Mouse (Mus musculus) intestine, embryonic 15.5 days (tissue): ENCODE results near the gene Cbln1. TPM values are rescaled to one million over a fixed set of nuclear protein-coding genes. Genes with fewer than 3 reads are reported as not detected.

Source experiments
- ATAC-seq: fragments of 200-750 bp; cut with Nextera tagmentation; 2 replicates; pipeline ENCODE4 v1.8.0; 2017; ENCODE audit warnings: moderate TSS enrichment, moderate library complexity
- H3K27ac ChIP-seq: fragments of 300-500 bp; sonication (generic); 2 replicates; pipeline ENCODE4 v1.5.1; 2015; ENCODE audit warnings: mild to moderate bottlenecking, inconsistent platforms
- H3K27me3 ChIP-seq: fragments of 300-500 bp; sonication (generic); replicated peaks from 2 replicates; pipeline ENCODE4 v1.6.1; 2015; ENCODE audit warnings: inconsistent platforms
- H3K36me3 ChIP-seq: fragments of 300-500 bp; sonication (generic); 2 replicates; pipeline ENCODE4 v1.6.1; 2015; ENCODE audit warnings: inconsistent platforms
- H3K4me1 ChIP-seq: fragments of 300-500 bp; sonication (generic); replicated peaks from 2 replicates; pipeline ENCODE4 v1.6.1; 2015; ENCODE audit warnings: inconsistent platforms
- H3K4me2 ChIP-seq: fragments of 300-500 bp; sonication (generic); replicated peaks from 2 replicates; pipeline ENCODE4 v1.6.1; 2015; ENCODE audit warnings: mild to moderate bottlenecking, inconsistent platforms
- H3K4me3 ChIP-seq: fragments of 300-500 bp; sonication (generic); replicated peaks from 2 replicates; pipeline ENCODE4 v1.5.1; 2015; ENCODE audit warnings: inconsistent platforms
- H3K9ac ChIP-seq: fragments of 300-500 bp; sonication (generic); 2 replicates; pipeline ENCODE4 v1.6.1; 2015; ENCODE audit warnings: inconsistent platforms
- H3K9me3 ChIP-seq: fragments of 300-500 bp; sonication (generic); 2 replicates; pipeline ENCODE4 v1.6.1; 2016; ENCODE audit warnings: inconsistent platforms
- WGBS: fragments of 180-500 bp; shearing (Covaris S2); methylation state at CpG from one replicate; pipeline ENCODE4 v1.1.7; 2015; 5-methylcytosine and 5-hydroxymethylcytosine counted together
- polyA plus RNA-seq: library from polyadenylated mRNA; unstranded; fragments of >200 nt; fragmentation: Nextera tagmentation; extraction: Ambion mirVana; gene quantifications from 2 replicates; pipeline ENCODE4 v1.2.1, GENCODE M21; 2015

Cbln1 gene
- polyA plus RNA-seq, 1 experiment from 2014 or later: 0.23 TPM

- Histone ChIP-seq H3K9me3 (no peaks in the 10 kb centered on the region), H3K27me3 (peaks cover 7% of the 10 kb centered on the region; the same call in 1 of the 2 replicates), H3K9ac (no peak overlapping the region), H3K4me2 (no peak overlapping the region), H3K27ac (no peak overlapping the region), H3K4me3 (no peak overlapping the region), H3K4me1 (no peaks in the 10 kb centered on the region), H3K36me3 (no peaks in the 10 kb centered on the region)
- WGBS: 62% methylated on average over 1 of the region's 1 CpGs
- ATAC-seq: no peak
Observed at GRCm38 (mm10) chr8:87481396-87481795, 9.0 kb upstream of the Cbln1 start.

GRCm38 (mm10) chr8:87478221-87478620 lies 5.8 kb upstream of the Cbln1 start:
- H3K4me2 ChIP-seq: no peak overlapping the region
- WGBS: 49% methylated on average over 3 of the region's 3 CpGs
- H3K36me3 ChIP-seq: no peaks in the 10 kb centered on the region
- no peak overlapping the region for H3K4me3 ChIP-seq
- peaks cover 3% of the 10 kb centered on the region for H3K4me1 ChIP-seq
- no peaks in the 10 kb centered on the region for H3K9me3 ChIP-seq
- H3K27ac ChIP-seq: no peak overlapping the region
- no peak overlapping the region for H3K9ac ChIP-seq
- peaks cover 30% of the 10 kb centered on the region for H3K27me3 ChIP-seq
- no peak for ATAC-seq

GRCm38 (mm10) chr8:87477102-87477645 lies 4.8 kb upstream of the Cbln1 start:
- Histone ChIP-seq H3K4me2 (no peak overlapping the region), H3K27me3 (peaks cover 40% of the 10 kb centered on the region), H3K9me3 (no peaks in the 10 kb centered on the region), H3K4me1 (peaks cover 11% of the 10 kb centered on the region), H3K4me3 (no peak overlapping the region), H3K36me3 (no peaks in the 10 kb centered on the region), H3K27ac (no peak overlapping the region), H3K9ac (no peak overlapping the region)
- ATAC-seq: no peak
- WGBS: 52% methylated on average over 3 of the region's 3 CpGs

GRCm38 (mm10) chr8:87475551-87475950 lies 3.1 kb upstream of the Cbln1 start:
- WGBS: 62% methylated on average over 3 of the region's 3 CpGs
- ATAC-seq: no peak
- H3K27ac ChIP-seq: no peak overlapping the region
- no peak overlapping the region for H3K9ac ChIP-seq
- H3K4me2 ChIP-seq: no peak overlapping the region
- H3K27me3 ChIP-seq: peaks cover 56% of the 10 kb centered on the region
- H3K9me3 ChIP-seq: no peaks in the 10 kb centered on the region
- H3K36me3 ChIP-seq: no peaks in the 10 kb centered on the region
- H3K4me3 ChIP-seq: no peak overlapping the region
- peaks cover 24% of the 10 kb centered on the region for H3K4me1 ChIP-seq

GRCm38 (mm10) chr8:87474379-87474778 lies 2.0 kb upstream of the Cbln1 start:
- Histone ChIP-seq H3K4me3 (no peak overlapping the region), H3K27me3 (peaks cover 64% of the 10 kb centered on the region)

GRCm38 (mm10) chr8:87473940-87474339 lies 1.5 kb upstream of the Cbln1 start:
- no peak overlapping the region for H3K27ac ChIP-seq
- no peak overlapping the region for H3K4me2 ChIP-seq
- no peak for ATAC-seq
- no peaks in the 10 kb centered on the region for H3K9me3 ChIP-seq
- no peak overlapping the region for H3K4me3 ChIP-seq
- H3K27me3 ChIP-seq: peaks cover 67% of the 10 kb centered on the region
- H3K4me1 ChIP-seq: peaks cover 32% of the 10 kb centered on the region
- 28% methylated on average over 2 of the region's 2 CpGs for WGBS
- H3K36me3 ChIP-seq: no peaks in the 10 kb centered on the region
- no peak overlapping the region for H3K9ac ChIP-seq

More at GRCm38 (mm10) chr8:87474379-87474778, 2.0 kb upstream of the Cbln1 start:
- Histone ChIP-seq H3K9me3 (no peaks in the 10 kb centered on the region), H3K36me3 (no peaks in the 10 kb centered on the region), H3K4me1 (peaks cover 30% of the 10 kb centered on the region), H3K9ac (no peak overlapping the region), H3K4me2 (no peak overlapping the region), H3K27ac (no peak overlapping the region)
- 74% methylated on average over 8 of the region's 8 CpGs for WGBS
- ATAC-seq: no peak

- H3K27ac ChIP-seq: no peak overlapping the region
- H3K9me3 ChIP-seq: no peaks in the 10 kb centered on the region
- no peak for ATAC-seq
- no peaks in the 10 kb centered on the region for H3K36me3 ChIP-seq
- H3K4me3 ChIP-seq: peak overlapping the region; percentile 57
- 3% methylated on average over 30 of the region's 30 CpGs for WGBS
- peak overlapping the region; percentile 96 for H3K4me2 ChIP-seq
- 0 out of 2 replicates have a peak overlapping the region, but pooled peaks have one; percentile 5 for H3K9ac ChIP-seq
- peaks cover 38% of the 10 kb centered on the region for H3K4me1 ChIP-seq
- H3K27me3 ChIP-seq: peaks cover 74% of the 10 kb centered on the region
Observed at GRCm38 (mm10) chr8:87473314-87473713, 905 bp upstream of the Cbln1 start.

GRCm38 (mm10) chr8:87471603-87472270 lies 672 bp downstream of the Cbln1 start:
- no peaks in the 10 kb centered on the region for H3K9me3 ChIP-seq
- WGBS: under 1% methylated on average over 34 of the region's 36 CpGs
- H3K4me1 ChIP-seq: peaks cover 38% of the 10 kb centered on the region
- no peaks in the 10 kb centered on the region for H3K36me3 ChIP-seq
- no peak overlapping the region for H3K27ac ChIP-seq
- peaks cover 82% of the 10 kb centered on the region for H3K27me3 ChIP-seq
- peak overlapping the region; percentile 57 for H3K4me3 ChIP-seq
- peak; percentile 34; the same call in 1 of the 2 replicates for ATAC-seq
- peak overlapping the region; percentile 46; the same call in 1 of the 2 replicates for H3K9ac ChIP-seq
- H3K4me2 ChIP-seq: peak overlapping the region; percentile 96

GRCm38 (mm10) chr8:87470834-87471602 lies 1.4 kb downstream of the Cbln1 start:
- Histone ChIP-seq H3K27ac (no peak overlapping the region), H3K9ac (no peak overlapping the region), H3K4me3 (peak overlapping the region; percentile 17), H3K36me3 (no peaks in the 10 kb centered on the region), H3K27me3 (peaks cover 87% of the 10 kb centered on the region), H3K4me2 (peak overlapping the region; percentile 96), H3K9me3 (no peaks in the 10 kb centered on the region), H3K4me1 (peaks cover 38% of the 10 kb centered on the region)
- 3% methylated on average over 32 of the region's 32 CpGs for WGBS
- ATAC-seq: no peak

- Histone ChIP-seq H3K4me3 (peak overlapping the region; percentile 17), H3K4me2 (peak overlapping the region; percentile 51), H3K9me3 (no peaks in the 10 kb centered on the region), H3K9ac (no peak overlapping the region), H3K4me1 (peaks cover 38% of the 10 kb centered on the region), H3K27me3 (peaks cover 81% of the 10 kb centered on the region), H3K27ac (no peak overlapping the region), H3K36me3 (no peaks in the 10 kb centered on the region)
- ATAC-seq: no peak
- WGBS: 1% methylated on average over 59 of the region's 59 CpGs
Observed at GRCm38 (mm10) chr8:87469931-87470833, 2.2 kb downstream of the Cbln1 start.

GRCm38 (mm10) chr8:87468958-87469815 lies 3.2 kb downstream of the Cbln1 start:
- ATAC-seq: no peak
- Histone ChIP-seq H3K4me2 (peak overlapping the region; percentile 9; the same call in 1 of the 2 replicates), H3K27me3 (peaks cover 80% of the 10 kb centered on the region), H3K4me3 (no peak overlapping the region), H3K36me3 (no peaks in the 10 kb centered on the region), H3K27ac (no peak overlapping the region), H3K9ac (no peak overlapping the region), H3K9me3 (no peaks in the 10 kb centered on the region), H3K4me1 (peaks cover 38% of the 10 kb centered on the region)
- 3% methylated on average over 45 of the region's 45 CpGs for WGBS
